Mouse (Mus musculus): ENCODE results near the gene Cirbp.

GRCm38 (mm10) chr10:80153713-80154112 lies 12.1 kb upstream of the Cirbp start:
- TF ChIP-seq POLR2A (IDR thresholded peaks at IDR 0.05; ENCODE audit: extremely low read depth, insufficient read depth, low read length) (no peak), CTCF (IDR thresholded peaks at IDR 0.05; ENCODE audit: low read depth, low read length) (no peak)
